Mouse (Mus musculus) forebrain, postnatal 0 days (tissue): ENCODE results near the gene Prr5. TPM values are rescaled to one million over a fixed set of nuclear protein-coding genes. Genes with fewer than 3 reads are reported as not detected.
"Not testable (repeated sequence)": the region's sequence is repeated elsewhere in the genome, so short reads cannot be mapped to it uniquely, and the experiment has no call there.

Experiments
- ATAC-seq: fragments of 200-750 bp; cut with Nextera tagmentation; 2 replicates; pipeline ENCODE4 v1.8.0; 2017; ENCODE audit warnings: mild to moderate bottlenecking, moderate library complexity
- DNase-seq: peaks from one replicate; pipeline ENCODE4 v3.0.0-alpha.2; 2015
- H3K27ac ChIP-seq: fragments of 300-500 bp; sonication (generic); 2 replicates; pipeline ENCODE4 v1.5.1; 2014; ENCODE audit warnings: low read depth, mild to moderate bottlenecking, antibody characterized with exemption, low read length, moderate library complexity, mixed read lengths
- H3K27me3 ChIP-seq: fragments of 300-500 bp; sonication (generic); 2 replicates; pipeline ENCODE4 v1.6.1; 2014; ENCODE audit warnings: mild to moderate bottlenecking, low read length, mixed read lengths; ENCODE audit not compliant: insufficient read depth
- H3K36me3 ChIP-seq: fragments of 300-500 bp; sonication (generic); 2 replicates; pipeline ENCODE4 v1.6.1; 2014; ENCODE audit warnings: mild to moderate bottlenecking, moderate library complexity; ENCODE audit not compliant: insufficient read depth
- H3K4me1 ChIP-seq: fragments of 300-500 bp; sonication (generic); 2 replicates; pipeline ENCODE4 v1.6.1; 2014; ENCODE audit warnings: antibody characterized with exemption; ENCODE audit not compliant: insufficient read depth
- H3K4me2 ChIP-seq: fragments of 300-500 bp; sonication (generic); 2 replicates; pipeline ENCODE4 v1.6.1; 2014; ENCODE audit warnings: low read depth, mild to moderate bottlenecking, moderate library complexity
- H3K4me3 ChIP-seq: fragments of 300-500 bp; sonication (generic); 2 replicates; pipeline ENCODE4 v1.5.1; 2014; ENCODE audit warnings: low read depth, low read length, mixed read lengths
- H3K9ac ChIP-seq: fragments of 300-500 bp; sonication (generic); 2 replicates; pipeline ENCODE4 v1.6.1; 2014; ENCODE audit warnings: mild to moderate bottlenecking
- H3K9me3 ChIP-seq: fragments of 300-500 bp; sonication (generic); 2 replicates; pipeline ENCODE4 v1.6.1; 2016; ENCODE audit warnings: low read length
- CTCF ChIP-seq: sonication (generic); IDR thresholded peaks from 2 replicates; pipeline ENCODE4 v1.5.1; 2016; ENCODE audit warnings: antibody characterized with exemption, control low read depth, low read depth
- WGBS: fragments of 180-500 bp; shearing (Covaris S2); extraction: QIAGEN DNeasy Blood & Tissue Kit; methylation state at CpG from one replicate; pipeline ENCODE4 v1.1.7; 2014; 5-methylcytosine and 5-hydroxymethylcytosine counted together
- polyA plus RNA-seq: library from polyadenylated mRNA; unstranded; fragments of >200 nt; fragmentation: Nextera tagmentation; extraction: Ambion mirVana; gene quantifications from 2 replicates; pipeline ENCODE4 v1.2.1, GENCODE M21; 2015
- total RNA-seq: library from RNA; depleted of rRNA; stranded (reverse); fragments of >200 nt; gene quantifications from 2 replicates; pipeline ENCODE4 v1.2.3, GENCODE M21; 2014

Gene Prr5
- total and polyA plus RNA-seq, 2 experiments from 2014 or later: 17.2 to 28.2 TPM

GRCm38 (mm10) chr15:84719791-84720190, 50.4 kb downstream of the Prr5 start, which contains the start of gene Arhgap8:
Gene Arhgap8 (plus strand): TSS chr15:84720052.
- H3K4me3 ChIP-seq: peak within 1 kb of the TSS; percentile 5; the same call in 1 of the 2 replicates
- 5% methylated on average over 17 of the region's 24 CpGs for WGBS
- H3K4me2 ChIP-seq: peak within 1 kb of the TSS; percentile 28
- H3K9me3 ChIP-seq: no peaks in the 10 kb centered on the region
- H3K9ac ChIP-seq: no peak within 1 kb of the TSS; the same call in 1 of the 2 replicates
- TF ChIP-seq CTCF: no peak
- H3K4me1 ChIP-seq: no peaks in the 10 kb centered on the region
- no peak for DNase-seq
- no peak within 1 kb of the TSS for H3K27ac ChIP-seq
- no peaks in the 10 kb centered on the region for H3K36me3 ChIP-seq
- ATAC-seq: no peak
- H3K27me3 ChIP-seq: peaks cover 24% of the 10 kb centered on the region

- Histone ChIP-seq H3K9ac (no peak overlapping the region), H3K4me3 (0 out of 2 replicates have a peak overlapping the region, but pooled peaks have one; percentile 5)
- 6% methylated on average over 33 of the region's 33 CpGs for WGBS
Observed at GRCm38 (mm10) chr15:84720291-84721204, 51.1 kb downstream of the Prr5 start.

GRCm38 (mm10) chr15:84723656-84724055, 54.2 kb downstream of the Prr5 start:
- 92% methylated on average over 1 of the region's 1 CpGs for WGBS
- DNase-seq, H3K9ac ChIP-seq, H3K36me3 ChIP-seq, H3K4me3 ChIP-seq, H3K27ac ChIP-seq, H3K4me1 ChIP-seq, H3K4me2 ChIP-seq, ATAC-seq, H3K9me3 ChIP-seq: not testable (repeated sequence)
- H3K27me3 ChIP-seq: peaks cover 24% of the 10 kb centered on the region

More at GRCm38 (mm10) chr15:84720291-84721204, 51.1 kb downstream of the Prr5 start:
- ATAC-seq: no peak
- no peaks in the 10 kb centered on the region for H3K9me3 ChIP-seq
- no peak for DNase-seq
- peak overlapping the region; percentile 28 for H3K4me2 ChIP-seq
- H3K4me1 ChIP-seq: no peaks in the 10 kb centered on the region
- TF ChIP-seq CTCF: no peak
- no peak overlapping the region for H3K27ac ChIP-seq
- H3K27me3 ChIP-seq: peaks cover 24% of the 10 kb centered on the region
- no peaks in the 10 kb centered on the region for H3K36me3 ChIP-seq

GRCm38 (mm10) chr15:84724199-84724598, 54.8 kb downstream of the Prr5 start:
- no peaks in the 10 kb centered on the region for H3K36me3 ChIP-seq
- no peaks in the 10 kb centered on the region for H3K4me1 ChIP-seq
- H3K4me3 ChIP-seq: no peak overlapping the region
- ATAC-seq (no peak), DNase-seq (no peak)
- H3K9ac ChIP-seq: no peak overlapping the region
- H3K9me3 ChIP-seq: no peaks in the 10 kb centered on the region
- 76% methylated on average over 4 of the region's 4 CpGs for WGBS
- no peak overlapping the region for H3K27ac ChIP-seq
- H3K27me3 ChIP-seq: peaks cover 20% of the 10 kb centered on the region
- TF ChIP-seq CTCF: no peak
- no peak overlapping the region for H3K4me2 ChIP-seq

GRCm38 (mm10) chr15:84729685-84730084, 60.3 kb downstream of the Prr5 start:
- DNase-seq (peak; percentile 51), ATAC-seq (peak; percentile 67)
- no peaks in the 10 kb centered on the region for H3K36me3 ChIP-seq
- H3K27ac ChIP-seq: no peak overlapping the region
- no peak overlapping the region for H3K4me3 ChIP-seq
- H3K9ac ChIP-seq: no peak overlapping the region
- no peaks in the 10 kb centered on the region for H3K27me3 ChIP-seq
- 55% methylated on average over 6 of the region's 6 CpGs for WGBS
- H3K4me2 ChIP-seq: no peak overlapping the region
- H3K9me3 ChIP-seq: no peaks in the 10 kb centered on the region
- H3K4me1 ChIP-seq: no peaks in the 10 kb centered on the region
- TF ChIP-seq CTCF: no peak

- no peak overlapping the region for H3K9ac ChIP-seq
- DNase-seq (no peak), ATAC-seq (no peak)
- no peak overlapping the region for H3K27ac ChIP-seq
- 43% methylated on average over 1 of the region's 1 CpGs for WGBS
- no peaks in the 10 kb centered on the region for H3K27me3 ChIP-seq
- H3K4me2 ChIP-seq: no peak overlapping the region
- H3K4me3 ChIP-seq: no peak overlapping the region
- no peaks in the 10 kb centered on the region for H3K9me3 ChIP-seq
- no peaks in the 10 kb centered on the region for H3K36me3 ChIP-seq
- no peak for TF ChIP-seq CTCF
- H3K4me1 ChIP-seq: no peaks in the 10 kb centered on the region
Observed at GRCm38 (mm10) chr15:84730893-84731292, 61.5 kb downstream of the Prr5 start.
